Mouse (Mus musculus) G1E (cell line): ENCODE measurements at regions not wholly inside any gene's neighbourhood (a gene's known extent, or its start where the extent isn't known, plus 50 kb on each side); places are given as distances from the start of the nearest gene placed in this dataset.

Source experiments
- CTCF ChIP-seq: IDR thresholded peaks from 2 replicates; pipeline ENCODE4 v1.5.1; 2012; ENCODE audit warnings: low read depth, low read length, inconsistent platforms, mixed read lengths
- GATA1 ChIP-seq: IDR thresholded peaks from 2 replicates; pipeline ENCODE4 v1.6.1; 2012; ENCODE audit warnings: borderline replicate concordance, low read length, inconsistent platforms, mixed read lengths
- GATA2 ChIP-seq: IDR thresholded peaks from 2 replicates; pipeline ENCODE4 v1.6.1; 2012; ENCODE audit warnings: low read depth, low read length, inconsistent platforms, borderline replicate concordance
- TAL1 ChIP-seq: conservative IDR thresholded peaks from 2 replicates; pipeline ENCODE4 v1.6.1; 2012; ENCODE audit warnings: low read depth, low read length, inconsistent platforms, mixed read lengths

GRCm38 (mm10) chr2:10901926-10902325 is 270.0 kb upstream of the Prkcq start:
- TF ChIP-seq TAL1 = no peak
- no peak for TF ChIP-seq CTCF
- no peak for TF ChIP-seq GATA1
- no peak for TF ChIP-seq GATA2
